Mouse (Mus musculus) adrenal gland, postnatal 25 days (tissue): ENCODE measurements around the gene Vgll1. TPM values are rescaled to one million over a fixed set of nuclear protein-coding genes. Genes with fewer than 3 reads are reported as not detected.

Experiments
- DNase-seq: peaks from one replicate; pipeline ENCODE4 v3.0.0; 2021; ENCODE audit warnings: mixed read lengths
- long read RNA-seq: library from polyadenylated mRNA; stranded (forward); transcript quantifications from one replicate; pipeline ENCODE4 v2.0.0, GENCODE M21; 2021
- total RNA-seq: library from RNA; stranded (reverse); gene quantifications from 2 replicates; pipeline ENCODE4 v1.2.3, GENCODE M21; 2021

The Vgll1 gene
- not detected in 2 replicates for total RNA-seq
- long read RNA-seq = 0 reads

DNA sequence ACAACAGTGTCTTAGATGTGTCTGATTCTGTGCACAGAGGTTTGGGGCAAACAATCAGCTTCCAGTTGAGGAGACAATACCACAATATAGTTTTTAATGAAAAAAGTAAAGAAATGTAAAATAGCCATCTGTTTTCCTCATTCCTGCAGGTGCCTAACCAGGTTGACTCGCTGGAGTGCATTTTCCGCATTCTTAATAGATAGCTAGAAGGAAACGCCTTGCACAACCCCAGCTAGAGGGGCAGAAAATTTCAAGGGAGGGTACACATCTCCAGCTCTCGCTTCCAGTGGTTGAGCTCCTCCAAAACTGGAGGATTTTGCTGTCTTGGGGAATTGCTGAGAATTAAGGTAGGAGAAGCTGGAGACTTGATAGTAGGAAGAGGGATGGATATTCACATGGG, at the start of gene Vgll1:
Gene Vgll1, plus strand, starts transcription at position 301 of the 400 bp plus-strand sequence.
- no peak for DNase-seq

DNA sequence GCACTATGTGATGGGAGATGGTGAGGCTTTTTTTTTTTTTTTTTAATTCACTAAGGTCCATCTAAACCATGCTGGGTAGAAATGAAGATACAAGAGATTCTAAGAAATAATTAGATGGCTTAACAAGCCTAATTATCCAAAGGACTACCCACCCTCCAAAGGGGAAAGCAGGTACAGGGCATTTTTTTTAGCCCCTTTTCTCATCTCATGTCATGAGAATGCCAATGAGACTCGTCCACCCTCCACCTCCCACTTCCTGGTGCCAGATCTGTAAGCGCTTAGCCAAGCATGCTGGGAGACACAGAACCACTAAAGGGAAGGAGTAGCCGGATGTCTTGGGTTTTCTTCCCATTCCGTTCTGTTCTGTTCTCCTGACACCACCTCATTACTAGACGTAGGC, 45.1 kb upstream of the Vgll1 start, which contains the start of gene Brs3:
Gene Brs3, plus strand, starts transcription at position 301 of the 400 bp plus-strand sequence.
- DNase-seq = no peak

DNA sequence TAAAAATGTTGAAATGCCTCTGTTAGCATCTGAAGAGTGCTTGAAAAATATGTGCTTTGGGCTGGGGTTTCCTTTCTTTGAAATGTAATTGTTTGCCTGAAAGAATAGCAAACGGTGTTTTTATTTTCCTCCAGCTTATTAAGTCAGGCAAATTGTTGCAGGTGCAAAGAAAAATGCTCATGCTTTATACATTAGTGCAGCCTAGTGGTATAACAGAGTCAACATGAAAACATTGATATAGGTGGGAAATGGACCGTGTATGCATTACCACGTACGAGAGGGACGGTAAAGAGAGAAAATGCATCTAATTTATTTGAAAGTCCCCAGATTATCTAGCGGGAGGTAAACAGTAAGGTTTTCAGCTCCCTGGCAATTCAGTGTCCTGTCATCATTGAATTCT, 44.0 kb upstream of the Vgll1 start:
- no peak for DNase-seq

- no peak for DNase-seq
Measured at GRCm38 (mm10) chrX:57052848-57053173, 35.1 kb upstream of the Vgll1 start.

DNA sequence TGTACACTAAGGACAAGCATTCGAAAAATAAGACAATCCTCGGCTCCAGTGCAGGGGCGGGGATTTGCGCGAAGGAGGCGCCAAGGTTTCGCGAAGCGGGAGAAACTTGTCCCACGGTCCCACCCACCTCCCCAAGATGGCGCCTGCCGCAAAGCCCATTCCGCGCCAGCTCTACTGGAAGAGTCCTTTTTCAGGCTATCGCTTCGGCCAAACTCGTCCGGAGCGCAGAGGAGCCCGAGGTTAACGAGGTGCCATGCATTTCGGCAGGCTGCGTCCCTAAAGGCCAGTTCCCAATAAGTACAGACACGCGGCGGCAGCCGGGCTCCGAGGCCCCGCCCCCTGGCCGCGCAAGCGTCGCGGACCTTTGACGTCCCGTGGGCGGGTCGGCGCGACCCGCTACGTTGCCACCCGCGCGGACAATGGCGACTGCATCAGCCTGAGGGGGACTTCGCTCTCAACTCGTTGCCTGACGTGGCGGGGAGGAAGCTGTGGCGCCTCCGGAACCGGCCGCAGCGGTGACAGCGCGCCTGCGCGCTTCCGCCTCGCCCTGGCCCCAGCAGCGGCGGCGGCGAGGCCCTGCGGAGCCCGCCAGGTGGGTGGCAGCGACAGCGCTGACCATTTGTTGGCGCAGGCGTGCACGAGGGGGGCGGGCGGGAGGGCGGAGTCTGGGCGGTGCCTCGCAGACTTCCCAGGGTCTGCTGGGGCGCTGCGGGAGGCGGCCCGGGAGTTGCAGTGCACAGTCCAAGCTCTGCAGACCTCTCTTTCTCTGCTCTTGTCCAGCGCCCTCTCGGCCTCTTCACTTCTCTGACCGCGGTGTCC, 34.5 kb upstream of the Vgll1 start, which contains the start of gene Htatsf1:
Gene Htatsf1, plus strand, starts transcription at position 410 of the 819 bp plus-strand sequence.
- peak; percentile 76 for DNase-seq

DNA sequence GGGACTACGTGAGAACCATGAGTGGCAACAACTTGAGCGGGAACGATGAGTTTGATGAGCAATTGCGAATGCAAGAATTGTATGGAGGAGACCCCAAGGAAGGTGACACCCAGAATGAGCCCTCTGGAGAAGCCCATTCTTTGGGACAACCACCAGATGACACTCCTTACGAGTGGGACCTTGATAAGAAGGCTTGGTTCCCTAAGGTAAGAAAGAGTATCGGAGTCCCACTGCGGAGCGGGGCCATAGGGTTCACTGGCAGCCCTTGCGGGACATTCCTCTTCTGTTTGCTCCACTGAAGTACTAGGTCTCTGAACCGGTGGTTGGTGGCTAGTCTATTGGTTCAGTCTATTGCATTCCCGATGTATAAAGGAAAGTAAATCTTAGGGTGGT, 33.9 kb upstream of the Vgll1 start:
- DNase-seq = no peak

- peak; percentile 7 for DNase-seq
Measured at GRCm38 (mm10) chrX:57081496-57081895, 6.4 kb upstream of the Vgll1 start.

DNA sequence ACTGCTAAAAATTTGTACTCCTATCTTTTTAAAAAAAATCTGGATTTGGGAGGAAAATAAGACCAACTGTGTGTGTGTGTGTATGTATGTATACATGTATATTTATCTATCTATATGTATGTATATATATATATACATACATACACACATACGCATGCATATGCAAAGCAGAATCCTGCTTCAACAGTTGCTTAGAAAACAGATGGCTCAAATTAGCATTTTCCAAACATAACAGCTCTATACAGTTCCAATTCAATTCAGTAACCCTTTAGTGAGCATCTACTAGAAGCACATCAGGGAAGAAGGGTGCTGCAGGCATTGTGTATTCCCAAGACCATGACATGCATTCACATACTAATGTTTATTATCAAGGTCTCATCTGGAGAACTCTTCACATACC, 15.5 kb downstream of the Vgll1 start:
- DNase-seq = no peak

GRCm38 (mm10) chrX:57106956-57107355, 19.1 kb downstream of the Vgll1 start:
- peak; percentile 28 for DNase-seq

- no peak for DNase-seq
Measured at GRCm38 (mm10) chrX:57118143-57118542, 30.2 kb downstream of the Vgll1 start.

DNA sequence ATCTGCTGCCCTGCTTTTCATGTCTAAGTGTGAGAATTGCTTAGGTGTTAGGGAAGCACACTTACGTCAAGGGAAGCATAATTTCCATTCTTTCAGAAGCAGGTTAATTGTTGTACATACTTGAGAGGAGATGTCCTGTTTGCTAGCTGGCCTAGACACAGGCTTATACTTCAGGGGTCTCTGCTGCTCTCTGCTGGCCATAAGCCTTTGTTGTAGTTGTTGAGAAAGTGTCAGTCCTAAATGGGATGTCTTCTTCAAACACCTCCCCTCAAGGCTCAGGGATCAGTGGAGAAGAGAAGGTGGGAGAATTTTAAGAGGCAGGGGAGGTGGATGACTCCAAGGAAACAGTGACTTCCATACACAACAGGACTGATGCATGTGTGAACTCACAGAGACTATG, 32.9 kb downstream of the Vgll1 start:
- no peak for DNase-seq

GRCm38 (mm10) chrX:57130633-57131032, 42.7 kb downstream of the Vgll1 start:
- no peak for DNase-seq

DNA sequence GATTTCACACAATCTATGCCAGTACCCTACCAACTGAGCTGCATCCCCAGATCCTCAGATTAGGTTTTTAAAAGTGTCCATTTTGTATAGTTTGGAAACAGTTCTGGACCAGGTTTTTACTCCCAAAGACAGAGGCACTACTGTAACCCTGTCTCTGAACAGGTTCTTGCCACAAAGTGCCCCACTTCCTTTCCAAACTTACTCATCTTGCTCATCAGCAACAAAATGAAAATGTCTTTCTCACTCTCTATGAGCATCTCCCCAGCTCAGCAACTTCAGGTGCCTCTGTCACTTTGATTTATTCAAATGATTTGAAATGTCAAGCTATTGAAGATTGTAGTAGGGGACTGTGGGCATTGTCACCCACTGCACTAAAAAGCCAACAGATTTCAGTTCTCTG, 49.7 kb downstream of the Vgll1 start:
- no peak for DNase-seq

DNA sequence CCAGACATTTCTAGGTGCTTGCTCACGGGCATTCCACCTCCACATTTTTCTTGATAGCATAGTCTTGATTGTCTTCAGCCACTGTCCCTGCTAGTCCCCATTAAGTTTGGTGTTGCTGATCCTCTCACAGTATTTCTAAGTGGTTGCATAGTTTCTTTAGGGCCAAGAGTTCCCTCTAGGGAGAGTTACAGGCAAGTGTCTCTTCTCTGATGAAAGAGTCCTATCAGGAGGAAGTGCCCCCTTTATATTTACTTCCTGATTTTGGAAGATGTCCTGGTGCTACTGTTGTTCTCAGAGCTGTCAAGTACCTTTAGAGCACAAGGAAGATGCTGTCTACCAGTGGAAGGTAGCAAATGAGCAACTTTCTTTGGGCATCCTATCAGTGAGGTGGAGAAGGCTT, 65.6 kb downstream of the Vgll1 start:
- DNase-seq = no peak

Other genes starting within 250 kb of the Vgll1 start
- gene Adgrg4, start 217.9 kb upstream of the Vgll1 start, total RNA-seq = not detected in 2 replicates
- gene Brs3, start 45.0 kb upstream of the Vgll1 start, total RNA-seq = not detected in 2 replicates
- 47.7 and 50.1 TPM in 2 replicates for gene Htatsf1, start 34.5 kb upstream of the Vgll1 start, total RNA-seq
- not detected in 2 replicates for gene Cd40lg, start 124.0 kb downstream of the Vgll1 start, total RNA-seq